Mouse (Mus musculus) cerebellum, adult 9-11 months (tissue): Measurements from ENCODE around the gene Lrrc45.

Experiments
- DNase-seq: peaks from one replicate; pipeline ENCODE4 v3.0.0; 2022

The Lrrc45 gene

GRCm38 (mm10) chr11:120704486-120705325 is 9.0 kb upstream of the Lrrc45 start:
- DNase-seq: no peak

DNA sequence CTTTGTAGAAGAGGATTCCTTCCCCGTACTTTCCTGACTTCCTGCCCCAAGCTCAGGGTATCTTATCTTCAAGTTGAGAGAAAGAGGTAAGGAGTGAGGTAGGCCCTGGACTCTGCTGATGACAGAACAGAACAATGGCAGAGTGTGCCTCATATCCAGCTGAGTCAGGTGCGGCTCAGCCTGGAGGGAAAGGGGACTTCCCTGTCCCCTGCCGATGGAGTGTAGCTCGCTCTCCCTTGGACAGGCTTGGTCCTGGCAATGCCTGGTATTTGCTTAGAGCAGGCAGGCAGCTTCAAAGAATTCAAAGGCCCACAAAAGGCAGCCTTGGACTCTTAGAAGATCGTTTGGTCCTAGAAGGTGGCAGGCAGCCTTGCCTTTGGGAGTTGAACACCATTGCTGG is 7.6 kb upstream of the Lrrc45 start:
- DNase-seq: no peak

DNA sequence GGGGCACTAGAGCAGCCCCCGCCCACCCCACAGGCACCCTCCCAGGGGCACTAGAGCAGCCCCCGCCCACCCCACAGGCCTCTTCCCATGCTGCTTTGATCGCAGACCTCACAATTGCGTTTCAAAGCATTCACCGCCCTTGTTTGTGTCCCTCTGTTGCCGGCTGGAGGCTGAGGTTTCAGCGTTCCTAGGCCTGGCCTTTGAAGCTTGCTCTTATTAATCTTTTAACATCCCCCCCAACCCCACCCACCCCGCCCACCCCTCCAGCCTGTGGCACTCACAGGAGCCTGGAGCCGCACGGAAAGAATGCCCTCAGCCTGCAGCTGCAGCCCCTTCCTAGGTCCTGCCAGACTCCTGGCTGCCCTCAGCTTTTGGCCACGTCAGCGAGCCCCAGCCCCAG is 6.5 kb upstream of the Lrrc45 start:
- DNase-seq: no peak

DNA sequence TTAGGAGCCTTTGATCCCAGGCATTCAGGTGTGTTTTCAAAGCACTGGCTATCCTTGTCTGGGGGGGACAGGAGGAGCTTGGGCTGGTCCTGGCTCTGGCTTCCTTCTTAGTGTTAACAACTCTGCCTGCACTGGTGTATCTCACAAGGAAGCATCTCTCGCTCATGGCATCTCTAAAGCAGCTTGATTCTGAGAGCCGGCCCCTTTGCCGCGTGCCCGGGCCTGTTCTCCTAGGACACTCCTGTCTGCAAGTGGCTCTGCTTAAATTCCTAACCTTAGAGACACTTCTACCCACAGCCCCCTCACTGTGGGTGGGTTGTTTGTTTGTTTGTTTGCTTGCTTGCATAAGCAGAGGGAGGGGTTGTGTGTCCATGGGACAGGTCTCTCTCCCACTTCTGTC is 5.8 kb upstream of the Lrrc45 start:
- DNase-seq: no peak

GRCm38 (mm10) chr11:120709551-120709950 is 4.2 kb upstream of the Lrrc45 start:
- no peak for DNase-seq

- no peak for DNase-seq
Observed at GRCm38 (mm10) chr11:120710672-120711071, 3.1 kb upstream of the Lrrc45 start.

GRCm38 (mm10) chr11:120711980-120712604 is 1.6 kb upstream of the Lrrc45 start:
- DNase-seq: peak; percentile 58

GRCm38 (mm10) chr11:120712771-120713568 is 755 bp upstream of the Lrrc45 start:
- DNase-seq: peak; percentile 78

- peak; percentile 57 for DNase-seq
Observed at GRCm38 (mm10) chr11:120714546-120714945, 821 bp downstream of the Lrrc45 start.

GRCm38 (mm10) chr11:120715131-120715530 is 1.4 kb downstream of the Lrrc45 start:
- DNase-seq: peak; percentile 51

DNA sequence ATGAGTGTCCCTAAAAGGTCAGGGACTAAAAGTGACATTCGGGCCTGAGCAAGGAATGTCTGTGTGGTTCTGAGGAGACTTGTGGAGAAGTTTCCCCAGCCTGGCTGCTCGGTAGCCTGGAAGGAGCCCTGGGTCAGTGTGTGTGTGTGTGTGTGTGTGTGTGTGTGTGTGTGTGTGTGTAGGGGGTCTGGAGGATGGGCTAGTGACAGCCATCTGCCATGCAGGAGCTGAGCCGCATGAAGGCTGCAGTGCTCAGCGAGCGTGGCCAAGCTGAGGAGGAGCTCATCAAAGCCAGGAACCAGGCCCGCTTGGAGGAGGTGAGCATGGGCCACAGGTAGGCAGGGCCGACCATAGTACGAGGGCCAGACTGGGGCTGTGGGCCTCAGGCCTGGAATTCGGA is 5.5 kb downstream of the Lrrc45 start:
- peak; percentile 24 for DNase-seq

DNA sequence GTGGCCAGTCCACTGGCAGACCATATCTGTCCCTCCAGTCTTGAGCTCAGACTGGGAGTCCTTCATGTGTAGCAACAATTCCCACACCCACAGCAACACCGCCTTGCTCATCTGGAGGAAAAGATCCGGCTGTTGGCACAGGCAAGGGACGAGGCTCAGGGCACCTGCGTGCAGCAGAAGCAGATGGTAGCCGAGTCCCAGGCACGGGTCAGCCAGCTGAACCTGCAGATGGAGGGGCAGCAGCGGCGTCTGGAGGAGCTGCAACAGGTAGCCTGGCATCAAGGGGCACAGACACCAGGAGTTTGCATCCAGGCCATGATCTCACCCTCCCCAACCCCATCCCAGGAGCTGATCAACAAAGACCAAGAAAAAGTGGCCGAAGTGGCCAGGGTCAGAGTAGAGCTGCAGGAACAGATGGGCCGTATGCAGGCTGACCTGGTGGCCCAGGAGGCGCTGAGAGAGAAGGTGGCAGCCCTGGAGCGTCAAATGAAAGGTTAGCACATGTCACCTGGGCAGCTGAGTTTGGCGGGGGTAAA is 6.2 kb downstream of the Lrrc45 start:
- DNase-seq: peak; percentile 57

DNA sequence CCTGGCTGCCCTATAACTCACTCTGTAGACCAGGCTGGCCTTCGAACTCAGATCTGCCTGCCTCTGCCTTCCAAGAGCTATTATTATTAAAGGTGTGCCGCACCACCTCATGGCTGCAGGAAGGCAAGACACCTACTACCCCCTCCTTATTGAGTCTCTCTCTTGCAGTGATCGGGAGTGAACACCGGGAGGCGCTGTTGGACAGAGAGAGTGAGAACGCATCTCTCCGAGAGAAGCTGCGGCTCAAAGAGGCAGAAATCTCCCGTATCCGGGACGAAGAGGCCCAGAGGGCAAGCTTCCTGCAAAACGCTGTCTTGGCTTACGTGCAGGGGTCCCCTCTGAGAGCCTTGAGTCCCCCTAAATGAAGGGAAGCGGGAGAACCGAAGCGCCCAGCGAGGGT is 6.7 kb downstream of the Lrrc45 start:
- peak; percentile 91 for DNase-seq

GRCm38 (mm10) chr11:120721124-120722066 is 7.7 kb downstream of the Lrrc45 start, which contains the start of gene Rac3:
TSS of gene Rac3 (plus strand) at chr11:120721470.
- DNase-seq: peak; percentile 79

DNA sequence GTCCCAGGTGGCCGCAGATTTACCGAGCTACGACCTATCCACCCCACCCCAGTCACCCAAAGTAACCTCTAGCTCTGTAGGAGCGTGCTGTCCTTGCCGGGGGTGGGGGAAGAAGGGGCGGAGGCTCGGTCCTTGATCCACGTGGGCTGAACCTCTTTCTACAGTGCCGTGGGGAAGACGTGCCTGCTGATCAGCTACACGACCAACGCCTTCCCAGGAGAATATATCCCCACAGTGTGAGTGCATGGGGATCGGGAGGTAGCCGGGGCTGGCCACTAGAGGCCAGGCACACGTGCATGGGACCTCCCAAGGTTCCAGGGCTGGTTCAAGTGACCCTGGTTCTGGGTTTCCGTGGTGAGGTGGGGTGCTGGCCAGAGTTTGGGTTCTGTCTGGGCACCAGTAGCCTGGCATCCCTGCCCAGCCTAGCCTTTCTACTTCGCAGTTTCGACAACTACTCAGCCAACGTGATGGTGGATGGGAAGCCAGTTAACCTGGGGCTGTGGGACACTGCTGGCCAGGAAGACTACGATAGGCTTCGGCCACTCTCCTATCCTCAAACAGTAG is 8.4 kb downstream of the Lrrc45 start:
- no peak for DNase-seq

DNA sequence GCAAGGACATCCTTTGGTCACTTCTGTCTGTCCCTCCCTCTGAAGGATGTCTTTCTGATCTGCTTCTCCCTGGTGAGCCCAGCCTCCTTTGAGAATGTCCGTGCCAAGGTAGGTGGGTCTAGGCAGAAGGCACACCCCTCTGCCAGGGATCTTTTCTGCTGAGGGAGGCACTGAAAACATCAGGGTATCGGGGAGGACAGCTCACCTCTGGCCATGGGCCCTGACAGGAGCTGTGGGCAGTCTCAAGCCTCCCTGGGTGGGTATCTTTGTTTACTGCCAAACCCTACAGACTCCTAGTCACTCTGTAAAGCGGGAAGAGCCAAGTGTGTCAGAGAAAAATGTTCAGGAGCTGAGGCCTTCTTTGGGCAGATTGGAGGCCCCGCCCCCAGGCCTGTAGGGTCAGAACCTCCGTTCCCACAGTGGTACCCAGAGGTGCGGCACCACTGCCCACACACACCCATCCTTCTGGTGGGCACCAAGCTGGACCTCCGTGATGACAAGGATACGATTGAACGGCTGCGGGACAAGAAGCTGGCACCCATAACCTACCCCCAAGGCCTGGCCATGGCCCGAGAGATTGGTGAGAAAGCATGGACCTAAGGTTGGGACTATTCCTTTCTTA is 9.1 kb downstream of the Lrrc45 start:
- DNase-seq: peak; percentile 49

GRCm38 (mm10) chr11:120723509-120723908 is 9.8 kb downstream of the Lrrc45 start:
- no peak for DNase-seq

GRCm38 (mm10) chr11:120726243-120727168 is 12.8 kb downstream of the Lrrc45 start:
- DNase-seq: peak; percentile 22

DNA sequence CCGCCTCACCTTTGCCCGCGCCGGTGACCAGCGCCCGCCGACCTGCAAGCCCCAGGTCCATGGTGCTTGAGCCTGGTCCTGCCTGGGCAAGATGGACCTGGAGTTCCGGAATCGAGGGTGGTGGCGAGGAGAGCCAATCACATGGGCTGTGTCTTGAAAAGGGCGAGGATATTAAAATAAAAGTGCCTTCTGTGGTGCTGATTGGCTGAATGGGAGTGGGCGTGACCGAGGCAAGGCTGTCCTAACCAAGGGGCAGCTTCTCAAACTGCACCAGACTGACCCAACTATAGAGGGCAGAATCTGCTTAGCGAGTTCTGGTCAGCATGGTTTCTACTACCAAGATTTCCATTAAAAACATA is 13.4 kb downstream of the Lrrc45 start, which contains the start of gene Dcxr:
Dcxr (minus strand) TSS at position 113 of the 359 bp plus-strand sequence.
- peak; percentile 88 for DNase-seq

- peak; percentile 11 for DNase-seq
Observed at GRCm38 (mm10) chr11:120727564-120727963, 13.8 kb downstream of the Lrrc45 start.
